Mouse (Mus musculus): Measurements from ENCODE around the gene Gnaz.

DNA sequence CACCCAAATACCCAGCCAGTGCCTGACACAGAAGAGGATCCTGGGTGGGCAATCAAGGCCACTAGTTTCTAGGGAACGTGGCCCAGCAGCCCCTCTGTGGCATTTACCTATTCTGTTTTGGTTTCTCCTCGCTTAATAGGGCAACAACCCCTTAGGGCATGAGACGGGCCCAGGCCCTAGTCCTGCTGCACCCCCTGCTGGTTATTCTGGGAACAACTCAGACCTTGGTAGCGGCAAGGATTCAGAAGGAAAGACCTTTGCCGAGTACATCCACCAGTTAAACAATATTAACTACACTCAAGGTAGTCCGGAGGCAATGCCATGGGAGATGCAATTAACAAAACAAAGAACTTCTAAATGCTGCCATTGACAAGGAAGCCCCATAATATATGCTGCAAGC, 54.2 kb downstream of the Gnaz start:
- peak; percentile 89 for TF ChIP-seq CTCF (IDR thresholded peaks at IDR 0.05)
- no peak for TF ChIP-seq POLR2A (IDR thresholded peaks at IDR 0.05; ENCODE audit: insufficient read depth, low read depth, low read length)

Data from heart, adult 2 months (tissue).